Mouse (Mus musculus): ENCODE results near the gene 4933402E13Rik. TPM values are rescaled to one million over a fixed set of nuclear protein-coding genes. Genes with fewer than 3 reads are reported as not detected.

The 4933402E13Rik gene
- not detected in 2 replicates for polyA plus RNA-seq (2015; fragmentation: Nextera tagmentation; extraction: Ambion mirVana)

GRCm38 (mm10) chrX:62283199-62283598, at the start of gene 4933402E13Rik:
Gene 4933402E13Rik (plus strand): TSS chrX:62283499.
- no peaks in the 10 kb centered on the region for H3K36me3 ChIP-seq
- no peak within 1 kb of the TSS for H3K27ac ChIP-seq
- no peak within 1 kb of the TSS for H3K9ac ChIP-seq
- H3K4me1 ChIP-seq, result no peaks in the 10 kb centered on the region
- ATAC-seq (ENCODE audit: borderline replicate concordance, extremely low read depth, low FRiP score, low TSS enrichment), result no peak
- H3K4me3 ChIP-seq, result no peak within 1 kb of the TSS
- H3K27me3 ChIP-seq, result no peaks in the 10 kb centered on the region
- 80% methylated on average over 8 of the region's 8 CpGs for WGBS
- H3K9me3 ChIP-seq, result no peaks in the 10 kb centered on the region
- H3K4me2 ChIP-seq, result no peak within 1 kb of the TSS

Other genes with a start within 250 kb of the 4933402E13Rik start
- gene 4931400O07Rik, start 184.5 kb downstream of the 4933402E13Rik start, polyA plus RNA-seq (2015; fragmentation: Nextera tagmentation; extraction: Ambion mirVana), result not detected in 2 replicates